Mouse (Mus musculus): ENCODE data around the gene Tex2.
A peak's percentile ranks its signal among the peaks of the same experiment; 100 is the strongest.
"Not testable (repeated sequence)": the region's sequence is repeated elsewhere in the genome, so short reads cannot be mapped to it uniquely, and the experiment has no call there.

Tex2 gene

GRCm38 (mm10) chr11:106511236-106512005, 101.8 kb downstream of the Tex2 start:
- no peak for DNase-seq (ENCODE audit: low read depth, low spot score)

GRCm38 (mm10) chr11:106507638-106508037, 105.6 kb downstream of the Tex2 start:
- DNase-seq (ENCODE audit: low read depth, low spot score) = no peak

GRCm38 (mm10) chr11:106506211-106506610, 107.0 kb downstream of the Tex2 start:
- no peak for DNase-seq (ENCODE audit: low read depth, low spot score)

GRCm38 (mm10) chr11:106504129-106504528, 109.1 kb downstream of the Tex2 start:
- no peak for DNase-seq (ENCODE audit: low read depth, low spot score)

- peak; percentile 85 for DNase-seq (ENCODE audit: low read depth, low spot score)
Measured at GRCm38 (mm10) chr11:106503425-106503717, 109.9 kb downstream of the Tex2 start.

GRCm38 (mm10) chr11:106502631-106503424, 110.4 kb downstream of the Tex2 start:
- no peak for DNase-seq (ENCODE audit: low read depth, low spot score)

- no peak for DNase-seq (ENCODE audit: low read depth, low spot score)
Measured at GRCm38 (mm10) chr11:106502159-106502505, 111.1 kb downstream of the Tex2 start.

- no peak for DNase-seq (ENCODE audit: low read depth, low spot score)
Measured at GRCm38 (mm10) chr11:106501308-106502158, 111.7 kb downstream of the Tex2 start.

- peak; percentile 100 for DNase-seq (ENCODE audit: low read depth, low spot score)
Measured at GRCm38 (mm10) chr11:106500393-106501307, 112.6 kb downstream of the Tex2 start.

GRCm38 (mm10) chr11:106498739-106499379, 114.4 kb downstream of the Tex2 start:
- no peak for DNase-seq (ENCODE audit: low read depth, low spot score)

GRCm38 (mm10) chr11:106497926-106498325, 115.3 kb downstream of the Tex2 start:
- no peak for DNase-seq (ENCODE audit: low read depth, low spot score)

GRCm38 (mm10) chr11:106497009-106497408, 116.2 kb downstream of the Tex2 start:
- not testable (repeated sequence) for DNase-seq (ENCODE audit: low read depth, low spot score)

GRCm38 (mm10) chr11:106492984-106493669, 120.1 kb downstream of the Tex2 start:
- DNase-seq (ENCODE audit: low read depth, low spot score) = no peak

GRCm38 (mm10) chr11:106491393-106491792, 121.8 kb downstream of the Tex2 start:
- peak; percentile 44 for DNase-seq (ENCODE audit: low read depth, low spot score)

GRCm38 (mm10) chr11:106490600-106490999, 122.6 kb downstream of the Tex2 start:
- DNase-seq (ENCODE audit: low read depth, low spot score) = not testable (repeated sequence)

- DNase-seq (ENCODE audit: low read depth, low spot score) = no peak
Measured at GRCm38 (mm10) chr11:106490057-106490456, 123.2 kb downstream of the Tex2 start.

GRCm38 (mm10) chr11:106489036-106489693, 124.1 kb downstream of the Tex2 start:
- no peak for DNase-seq (ENCODE audit: low read depth, low spot score)

- no peak for DNase-seq (ENCODE audit: low read depth, low spot score)
Measured at GRCm38 (mm10) chr11:106488126-106488561, 125.1 kb downstream of the Tex2 start.

- DNase-seq (ENCODE audit: low read depth, low spot score) = peak; percentile 84
Measured at GRCm38 (mm10) chr11:106487733-106488115, 125.5 kb downstream of the Tex2 start, which contains the start of gene Ern1. Ern1 (minus strand) TSS chr11:106487852.
